Mouse (Mus musculus) myocyte (in vitro differentiated cells): ENCODE measurements around the gene Pkp3. TPM values are rescaled to one million over a fixed set of nuclear protein-coding genes. Genes with fewer than 3 reads are reported as not detected.

Experiments used
- H3K27me3 ChIP-seq: one replicate; pipeline ENCODE4 v1.6.1; 2011; ENCODE audit not compliant: control insufficient read depth, insufficient read depth, insufficient read length
- H3K36me3 ChIP-seq: one replicate; pipeline ENCODE4 v1.6.1; 2011; ENCODE audit not compliant: control insufficient read depth, insufficient read depth
- H3K4me2 ChIP-seq: one replicate; pipeline ENCODE4 v1.6.1; 2011; ENCODE audit warnings: low read depth, control low read depth
- H3K4me3 ChIP-seq: one replicate; pipeline ENCODE4 v1.5.1; 2011; ENCODE audit warnings: mild to moderate bottlenecking, control low read depth, moderate library complexity
- H3K79me2 ChIP-seq: one replicate; pipeline ENCODE4 v1.6.1; 2011; ENCODE audit not compliant: control insufficient read depth, insufficient read depth
- H3ac ChIP-seq: one replicate; pipeline ENCODE4 v1.6.1; 2011; ENCODE audit not compliant: control insufficient read depth, insufficient read length
- CEBPB ChIP-seq: IDR thresholded peaks from 2 replicates; pipeline ENCODE4 v1.6.1; 2011; ENCODE audit warnings: mild to moderate bottlenecking, moderate library complexity; ENCODE audit not compliant: poor library complexity, insufficient read depth, severe bottlenecking
- E2F4 ChIP-seq: IDR thresholded peaks from one replicate; pipeline ENCODE4 v1.6.1; 2011; ENCODE audit warnings: mild to moderate bottlenecking, control low read depth, moderate library complexity; ENCODE audit not compliant: insufficient read depth
- MAX ChIP-seq: IDR thresholded peaks from one replicate; pipeline ENCODE4 v1.6.1; 2011; ENCODE audit warnings: low read depth, mild to moderate bottlenecking, control low read depth
- MYOD1 ChIP-seq, 3 experiments: IDR thresholded peaks; one replicate each; pipeline ENCODE4 v1.6.1; 2011; ENCODE audit warnings: control low read depth in 2 of 3, low read depth in 2 of 3, mild to moderate bottlenecking in 2 of 3, moderate library complexity in 1 of 3; ENCODE audit not compliant: insufficient read length in 2 of 3, control insufficient read depth in 1 of 3
- MYOG ChIP-seq, 3 experiments: IDR thresholded peaks; one replicate each; pipeline ENCODE4 v1.6.1; 2011; ENCODE audit warnings: control low read depth in 2 of 3, low read depth in 2 of 3, mild to moderate bottlenecking in 2 of 3; ENCODE audit not compliant: insufficient read length in 2 of 3, control insufficient read depth in 1 of 3, insufficient read depth in 1 of 3
- POLR2A ChIP-seq: IDR thresholded peaks from one replicate; pipeline ENCODE4 v1.6.1; 2011; ENCODE audit warnings: low read depth, mild to moderate bottlenecking, control low read depth, moderate library complexity; ENCODE audit not compliant: insufficient read length
- POLR2AphosphoS2 ChIP-seq: IDR thresholded peaks from one replicate; pipeline ENCODE4 v1.6.1; 2011; ENCODE audit warnings: low read depth, control low read depth; ENCODE audit not compliant: insufficient read length
- REST ChIP-seq: IDR thresholded peaks from one replicate; pipeline ENCODE4 v1.6.1; 2011; ENCODE audit warnings: mild to moderate bottlenecking, control low read depth, moderate library complexity; ENCODE audit not compliant: insufficient read depth, insufficient read length
- SRF ChIP-seq: IDR thresholded peaks from one replicate; pipeline ENCODE4 v1.6.1; 2011; ENCODE audit warnings: low read depth; ENCODE audit not compliant: control insufficient read depth, insufficient read length
- TCF12 ChIP-seq: IDR thresholded peaks from one replicate; pipeline ENCODE4 v1.6.1; 2011; ENCODE audit warnings: mild to moderate bottlenecking, control low read depth; ENCODE audit not compliant: poor library complexity, insufficient read depth, severe bottlenecking
- TCF3 ChIP-seq: IDR thresholded peaks from one replicate; pipeline ENCODE4 v1.6.1; 2011; ENCODE audit warnings: low read depth, control low read depth; ENCODE audit not compliant: insufficient read length
- USF1 ChIP-seq: IDR thresholded peaks from one replicate; pipeline ENCODE4 v1.6.1; 2011; ENCODE audit warnings: low read depth, mild to moderate bottlenecking, control low read depth, moderate library complexity
- polyA plus RNA-seq: library from polyadenylated mRNA; unstranded; fragments of >200 nt; fragmentation: generic; extraction: Trizol; gene quantifications from one replicate; pipeline ENCODE4 v1.2.1, GENCODE M21; 2012; ENCODE audit warnings: missing spikeins

Pkp3 gene
- polyA plus RNA-seq, 1 experiment = 0.25 TPM

DNA sequence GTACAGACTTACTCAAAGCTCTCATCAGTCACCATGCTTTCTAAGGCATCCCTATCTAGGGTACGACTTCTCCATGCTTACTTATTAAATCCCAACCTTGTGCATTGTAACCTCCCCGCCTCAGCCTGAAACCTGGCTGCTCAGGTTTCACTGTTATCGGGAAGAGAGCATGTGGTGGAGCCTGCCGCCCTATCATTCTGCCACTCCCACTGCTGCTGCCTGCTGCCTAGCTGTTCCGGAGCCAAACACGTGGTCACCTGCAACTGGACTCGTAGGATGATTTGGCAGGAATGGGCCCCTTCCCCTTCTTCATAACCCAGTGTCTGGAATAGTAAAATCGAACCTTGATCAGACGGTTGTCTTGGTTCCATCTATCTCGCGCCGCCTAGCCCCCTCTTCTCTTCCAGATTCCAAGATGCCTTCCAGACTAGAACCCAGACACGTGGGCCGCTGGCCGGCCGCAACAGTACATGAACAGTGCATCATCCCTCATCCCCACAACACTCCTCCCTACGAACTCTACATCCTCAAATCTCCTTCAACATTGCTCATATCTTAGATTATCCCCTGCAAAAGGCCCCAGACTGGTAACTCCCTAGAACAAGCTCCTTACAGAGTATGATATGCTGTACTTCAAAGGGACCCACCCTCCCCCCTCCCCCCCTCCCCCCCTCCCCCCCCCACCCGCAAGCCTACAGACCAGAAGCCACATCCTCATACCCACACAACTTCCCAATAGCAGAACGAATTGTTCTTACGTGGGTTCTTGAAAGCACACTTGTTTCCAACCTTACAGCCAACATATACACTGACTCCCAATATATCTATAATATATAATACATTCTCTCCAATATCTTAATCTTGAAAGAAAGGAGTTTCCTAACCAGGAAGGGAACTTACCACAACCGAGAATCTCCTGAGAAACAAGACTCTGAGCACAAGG lies 39.7 kb upstream of the Pkp3 start:
- Histone ChIP-seq H3K4me3 (no peak overlapping the region), H3K4me2 (no peak overlapping the region), H3ac (no peak overlapping the region), H3K36me3 (no peaks in the 10 kb centered on the region), H3K79me2 (no peaks in the 10 kb centered on the region), H3K27me3 (no peaks in the 10 kb centered on the region)
- TF ChIP-seq POLR2A = no peak
- TF ChIP-seq TCF12 = no peak
- TF ChIP-seq MAX = no peak
- no peak for TF ChIP-seq MYOD1 (IDR thresholded peaks at IDR 0.05; ENCODE audit: control insufficient read depth in 1 of 3, insufficient read length in 2 of 3, low read depth in 2 of 3)

DNA sequence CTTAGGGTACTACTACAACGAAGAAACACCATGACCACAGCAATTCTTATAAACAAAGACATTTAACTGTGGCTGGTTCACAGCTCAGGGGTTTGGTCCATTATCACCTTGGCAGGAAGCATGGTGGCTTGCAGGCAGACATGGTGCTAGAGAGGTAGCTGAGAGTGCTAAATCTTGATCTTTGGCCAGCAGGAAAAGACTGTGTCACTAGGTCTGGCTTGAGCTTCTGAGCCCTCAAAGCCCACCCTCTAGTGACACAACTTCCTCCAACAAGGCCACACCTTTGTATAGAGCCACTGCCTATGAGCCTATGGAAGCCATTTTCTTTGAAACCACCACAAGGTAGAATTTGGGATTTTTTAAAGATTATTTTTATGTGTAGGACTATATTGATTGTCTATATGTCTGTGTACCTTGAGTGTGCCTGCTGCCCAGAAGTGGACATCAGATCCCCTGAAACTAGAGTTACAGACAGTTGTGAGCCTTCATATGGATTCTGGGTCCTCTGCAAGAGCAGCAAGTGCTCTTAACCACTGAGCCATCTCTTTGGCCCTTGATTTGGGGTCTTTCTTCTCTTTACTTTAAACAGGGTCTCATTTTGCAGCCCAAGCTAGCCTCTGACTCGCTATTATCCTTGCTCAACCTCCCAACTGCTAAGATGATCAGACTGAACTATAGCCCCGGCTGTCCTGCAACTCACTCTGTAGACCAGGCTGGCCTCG lies 38.5 kb upstream of the Pkp3 start:
- Histone ChIP-seq H3ac (no peak overlapping the region), H3K79me2 (no peaks in the 10 kb centered on the region), H3K36me3 (no peaks in the 10 kb centered on the region), H3K4me2 (no peak overlapping the region), H3K27me3 (no peaks in the 10 kb centered on the region), H3K4me3 (no peak overlapping the region)
- TF ChIP-seq MYOG (IDR thresholded peaks at IDR 0.05; ENCODE audit: control insufficient read depth in 1 of 3, insufficient read depth in 1 of 3, insufficient read length in 2 of 3, low read depth in 2 of 3) = no peak
- TF ChIP-seq TCF12 = no peak
- no peak for TF ChIP-seq MAX
- TF ChIP-seq POLR2AphosphoS2 = no peak
- no peak for TF ChIP-seq MYOD1 (IDR thresholded peaks at IDR 0.05; ENCODE audit: control insufficient read depth in 1 of 3, insufficient read length in 2 of 3, low read depth in 2 of 3)
- TF ChIP-seq CEBPB = no peak
- TF ChIP-seq TCF3 = no peak
- TF ChIP-seq USF1 = no peak
- TF ChIP-seq POLR2A = no peak

DNA sequence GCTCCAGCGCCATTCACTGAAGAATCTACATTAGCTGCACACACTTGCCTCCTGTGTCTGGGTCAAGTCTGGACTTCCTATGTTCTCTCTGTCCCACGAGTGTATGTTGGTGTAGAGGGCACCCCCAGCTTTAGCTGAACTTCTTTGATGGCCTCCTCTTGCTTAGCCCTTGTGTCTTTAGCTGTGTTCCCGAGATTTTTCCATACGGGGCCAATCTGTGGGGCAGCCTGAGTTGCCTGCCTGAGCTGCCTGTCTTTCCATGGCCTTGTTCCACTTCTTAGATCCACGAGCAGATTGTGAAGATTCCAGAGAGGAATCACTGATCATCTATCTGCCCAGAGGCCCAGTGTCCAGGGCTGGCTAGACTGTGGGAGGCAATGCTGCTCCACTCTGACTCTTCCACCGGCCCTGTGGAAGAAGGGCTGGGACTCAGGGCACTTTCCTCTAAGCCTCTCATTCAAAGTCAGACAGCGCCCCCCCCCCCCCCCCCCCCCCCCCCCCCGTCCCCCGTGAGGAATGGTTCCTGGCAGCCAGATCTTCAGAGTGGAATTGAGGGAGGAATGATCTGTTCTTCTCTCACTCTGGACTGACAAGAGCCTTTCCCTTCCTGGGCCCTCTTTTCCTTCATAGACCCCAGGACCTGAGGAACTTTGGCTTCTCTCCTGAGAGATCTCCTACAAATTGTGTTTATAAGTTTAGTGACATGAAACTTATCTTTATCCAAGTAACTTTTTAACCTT lies 37.0 kb upstream of the Pkp3 start:
- no peak for TF ChIP-seq REST
- TF ChIP-seq MYOD1 (IDR thresholded peaks at IDR 0.05; ENCODE audit: control insufficient read depth in 1 of 3, insufficient read length in 2 of 3, low read depth in 2 of 3) = no peak
- no peak for TF ChIP-seq CEBPB
- no peak for TF ChIP-seq POLR2A
- no peak for TF ChIP-seq POLR2AphosphoS2
- TF ChIP-seq MYOG (IDR thresholded peaks at IDR 0.05; ENCODE audit: control insufficient read depth in 1 of 3, insufficient read depth in 1 of 3, insufficient read length in 2 of 3, low read depth in 2 of 3) = no peak
- no peak for TF ChIP-seq MAX
- TF ChIP-seq E2F4 = no peak
- TF ChIP-seq USF1 = no peak
- TF ChIP-seq SRF = no peak
- no peak for TF ChIP-seq TCF12
- TF ChIP-seq TCF3 = no peak
- no peaks in the 10 kb centered on the region for H3K36me3 ChIP-seq
- H3K4me2 ChIP-seq = peak overlapping the region; percentile 61
- no peaks in the 10 kb centered on the region for H3K27me3 ChIP-seq
- H3ac ChIP-seq = no peak overlapping the region
- no peaks in the 10 kb centered on the region for H3K79me2 ChIP-seq
- no peak overlapping the region for H3K4me3 ChIP-seq

DNA sequence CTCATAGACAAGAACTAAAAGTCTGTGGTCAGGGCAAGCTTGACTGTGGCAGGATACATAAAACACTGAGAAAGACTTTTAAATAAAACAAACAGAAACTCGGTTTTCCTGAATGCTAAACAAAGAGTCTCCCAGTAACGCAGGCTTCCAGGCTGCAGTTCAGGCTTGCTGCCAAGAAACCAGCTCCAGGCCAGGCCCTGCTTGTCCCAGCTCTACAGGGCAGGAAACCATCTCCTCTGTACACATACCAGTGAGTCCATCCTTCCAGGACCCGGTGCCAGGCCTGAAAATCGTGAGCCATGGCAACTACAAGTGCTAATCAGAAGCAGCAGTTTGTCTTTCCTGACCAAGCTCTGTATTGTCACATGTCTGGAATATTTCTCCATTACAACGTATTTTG lies 36.4 kb upstream of the Pkp3 start:
- Histone ChIP-seq H3K27me3 (no peaks in the 10 kb centered on the region), H3K36me3 (no peaks in the 10 kb centered on the region), H3K79me2 (no peaks in the 10 kb centered on the region), H3K4me3 (no peak overlapping the region), H3K4me2 (peak overlapping the region; percentile 61), H3ac (no peak overlapping the region)
- no peak for TF ChIP-seq MAX
- no peak for TF ChIP-seq USF1
- TF ChIP-seq REST = no peak
- TF ChIP-seq MYOD1 (IDR thresholded peaks at IDR 0.05; ENCODE audit: control insufficient read depth in 1 of 3, insufficient read length in 2 of 3, low read depth in 2 of 3) = no peak
- TF ChIP-seq TCF12 = no peak
- TF ChIP-seq E2F4 = no peak
- TF ChIP-seq POLR2AphosphoS2 = no peak
- no peak for TF ChIP-seq MYOG (IDR thresholded peaks at IDR 0.05; ENCODE audit: control insufficient read depth in 1 of 3, insufficient read depth in 1 of 3, insufficient read length in 2 of 3, low read depth in 2 of 3)
- no peak for TF ChIP-seq CEBPB
- TF ChIP-seq SRF = no peak
- no peak for TF ChIP-seq TCF3
- TF ChIP-seq POLR2A = no peak
